Mouse (Mus musculus) frontal cortex, postnatal 36 days (tissue): Measurements from ENCODE around the gene Fosl1.
A peak's percentile ranks its signal among the peaks of the same experiment; 100 is the strongest.

Source experiments
- DNase-seq, 2 experiments: peaks; one replicate each; pipeline ENCODE4 v3.0.0; 2022; ENCODE audit warnings: low spot score in 2 of 2

Fosl1 gene

GRCm38 (mm10) chr19:5424782-5425741 lies 22.3 kb upstream of the Fosl1 start, which contains the start of the genes Drap1 and AI837181:
Drap1 (minus strand) TSS chr19:5424979.
AI837181 (plus strand) TSS chr19:5425144.
- peak; percentile 87 to 89 for DNase-seq

- no peak for DNase-seq
Observed at GRCm38 (mm10) chr19:5425906-5426565, 21.3 kb upstream of the Fosl1 start.

GRCm38 (mm10) chr19:5426640-5427290 lies 20.6 kb upstream of the Fosl1 start:
- no peak for DNase-seq

- no peak for DNase-seq
Observed at GRCm38 (mm10) chr19:5428083-5428482, 19.3 kb upstream of the Fosl1 start.

- no peak for DNase-seq
Observed at GRCm38 (mm10) chr19:5429219-5429618, 18.1 kb upstream of the Fosl1 start.

GRCm38 (mm10) chr19:5429806-5430205 lies 17.5 kb upstream of the Fosl1 start:
- no peak for DNase-seq

- DNase-seq = no peak
Observed at GRCm38 (mm10) chr19:5430408-5430807, 16.9 kb upstream of the Fosl1 start.

GRCm38 (mm10) chr19:5431911-5432464 lies 15.4 kb upstream of the Fosl1 start:
- no peak for DNase-seq

GRCm38 (mm10) chr19:5432992-5433852 lies 14.1 kb upstream of the Fosl1 start:
- no peak for DNase-seq

GRCm38 (mm10) chr19:5433951-5434350 lies 13.4 kb upstream of the Fosl1 start:
- no peak for DNase-seq

- DNase-seq = no peak
Observed at GRCm38 (mm10) chr19:5444371-5444908, 2.9 kb upstream of the Fosl1 start.

GRCm38 (mm10) chr19:5444954-5445353 lies 2.4 kb upstream of the Fosl1 start:
- DNase-seq = no peak

- no peak for DNase-seq
Observed at GRCm38 (mm10) chr19:5445747-5446146, 1.6 kb upstream of the Fosl1 start.

- no peak for DNase-seq
Observed at GRCm38 (mm10) chr19:5448354-5449150, 1.2 kb downstream of the Fosl1 start.

GRCm38 (mm10) chr19:5449673-5450072 lies 2.3 kb downstream of the Fosl1 start:
- no peak for DNase-seq

GRCm38 (mm10) chr19:5451766-5452165 lies 4.4 kb downstream of the Fosl1 start:
- no peak for DNase-seq

- no peak for DNase-seq
Observed at GRCm38 (mm10) chr19:5455037-5455436, 7.7 kb downstream of the Fosl1 start.

- DNase-seq = no peak
Observed at GRCm38 (mm10) chr19:5455568-5455967, 8.2 kb downstream of the Fosl1 start.

GRCm38 (mm10) chr19:5456241-5456921 lies 9.0 kb downstream of the Fosl1 start:
- no peak for DNase-seq
